Mouse (Mus musculus) CH12.LX (cell line): ENCODE data around the gene Dand5. TPM values are rescaled to one million over a fixed set of nuclear protein-coding genes. Genes with fewer than 3 reads are reported as not detected.

Source experiments
- DNase-seq: peaks from one replicate; pipeline ENCODE4 v3.0.0-alpha.2; 2013; ENCODE audit errors: extremely low read depth
- H3K27ac ChIP-seq: 2 replicates; pipeline ENCODE4 v1.5.1; 2012; ENCODE audit warnings: low read depth, mild to moderate bottlenecking, control low read depth, moderate library complexity; ENCODE audit not compliant: insufficient read depth
- H3K27me3 ChIP-seq: replicated peaks from 2 replicates; pipeline ENCODE3; 2012; ENCODE audit warnings: inconsistent platforms
- H3K36me3 ChIP-seq, 2 experiments: replicated peaks in 1 of 2; 2 replicates each; pipeline versions ENCODE3 to v1.6.1; 2012; ENCODE audit warnings: inconsistent platforms in 1 of 2, low read length in 1 of 2, mild to moderate bottlenecking in 1 of 2, mixed read lengths in 1 of 2, moderate library complexity in 1 of 2; ENCODE audit not compliant: control insufficient read depth in 1 of 2, insufficient read depth in 1 of 2
- H3K4me1 ChIP-seq, 2 experiments: 2 replicates each; pipeline ENCODE4 v1.6.1; 2012; ENCODE audit warnings: inconsistent platforms in 1 of 2, moderate library complexity in 1 of 2; ENCODE audit not compliant: insufficient read depth in 2 of 2, control insufficient read depth in 1 of 2
- H3K4me2 ChIP-seq: 2 replicates; pipeline ENCODE4 v1.6.1; 2012; ENCODE audit warnings: low read depth, mild to moderate bottlenecking, control low read depth; ENCODE audit not compliant: poor library complexity, insufficient read depth, severe bottlenecking
- H3K4me3 ChIP-seq, 3 experiments: fragments of 150-350 bp in 1 of 3; sonication (generic) in 1 of 3; replicated peaks in 1 of 3; 2 replicates each; pipeline versions ENCODE3 to v1.5.1; 2011 to 2012; ENCODE audit warnings: low read depth in 2 of 3, low read length in 2 of 3, mild to moderate bottlenecking in 2 of 3, moderate library complexity in 2 of 3, control low read depth in 1 of 3, improper control_type of control experiment in 1 of 3, inconsistent platforms in 1 of 3, mixed read lengths in 1 of 3; ENCODE audit not compliant: poor library complexity in 1 of 3
- H3K79me2 ChIP-seq: replicated peaks from 2 replicates; pipeline ENCODE4 v1.6.1; 2012; ENCODE audit warnings: mild to moderate bottlenecking, moderate library complexity; ENCODE audit not compliant: control insufficient read depth, poor library complexity, insufficient read depth, severe bottlenecking; ENCODE audit errors: extremely low read depth
- H3K9ac ChIP-seq: 2 replicates; pipeline ENCODE4 v1.6.1; 2012; ENCODE audit warnings: low read depth, mild to moderate bottlenecking, control low read depth, moderate library complexity; ENCODE audit not compliant: insufficient read depth
- H3K9me3 ChIP-seq: replicated peaks from 2 replicates; pipeline ENCODE3; 2012; ENCODE audit warnings: low read length, inconsistent platforms, mixed read lengths
- BHLHE40 ChIP-seq: IDR thresholded peaks from 2 replicates; pipeline ENCODE4 v1.6.1; 2011; ENCODE audit warnings: mild to moderate bottlenecking, low read depth, low read length, improper control_type of control experiment
- CHD1 ChIP-seq: IDR thresholded peaks from 2 replicates; pipeline ENCODE4 v1.6.1; 2012; ENCODE audit warnings: low read depth, low read length, improper control_type of control experiment, inconsistent platforms
- CHD2 ChIP-seq: IDR thresholded peaks from 2 replicates; pipeline ENCODE4 v1.6.1; 2011; ENCODE audit warnings: low read length, improper control_type of control experiment
- CTCF ChIP-seq, 2 experiments: IDR thresholded peaks in 1 of 2; conservative IDR thresholded peaks in 1 of 2; 2 replicates each; pipeline ENCODE4 v1.5.1; 2011 to 2012; ENCODE audit warnings: low read depth in 2 of 2, low read length in 2 of 2, improper control_type of control experiment in 1 of 2, inconsistent platforms in 1 of 2, mild to moderate bottlenecking in 1 of 2, moderate library complexity in 1 of 2
- E2F4 ChIP-seq: IDR thresholded peaks from 2 replicates; pipeline ENCODE4 v1.6.1; 2011; ENCODE audit warnings: low read depth, low read length, improper control_type of control experiment; ENCODE audit not compliant: insufficient replicate concordance
- ELF1 ChIP-seq: IDR thresholded peaks from 2 replicates; pipeline ENCODE4 v1.6.1; 2014; ENCODE audit warnings: low read depth, mild to moderate bottlenecking, inconsistent platforms, low read length, improper control_type of control experiment
- EP300 ChIP-seq: IDR thresholded peaks from 2 replicates; pipeline ENCODE4 v1.6.1; 2011; ENCODE audit warnings: low read length, improper control_type of control experiment
- ETS1 ChIP-seq: conservative IDR thresholded peaks from 2 replicates; pipeline ENCODE4 v1.6.1; 2012; ENCODE audit warnings: low read depth, mild to moderate bottlenecking, inconsistent platforms, low read length, improper control_type of control experiment, moderate library complexity
- GABPA ChIP-seq: IDR thresholded peaks from 2 replicates; pipeline ENCODE4 v1.6.1; 2012; ENCODE audit warnings: low read depth, low read length, improper control_type of control experiment, inconsistent platforms; ENCODE audit not compliant: insufficient replicate concordance
- HCFC1 ChIP-seq: IDR thresholded peaks from 2 replicates; pipeline ENCODE4 v1.6.1; 2012; ENCODE audit warnings: low read depth, mild to moderate bottlenecking, inconsistent platforms, low read length, improper control_type of control experiment
- IRF4 ChIP-seq: IDR thresholded peaks from 2 replicates; pipeline ENCODE4 v1.6.1; 2014; ENCODE audit warnings: low read depth, mild to moderate bottlenecking, inconsistent platforms, low read length, improper control_type of control experiment
- JUN ChIP-seq: IDR thresholded peaks from 2 replicates; pipeline ENCODE4 v1.6.1; 2011; ENCODE audit warnings: low read depth, mild to moderate bottlenecking, low read length, improper control_type of control experiment, moderate library complexity; ENCODE audit not compliant: insufficient read depth
- MAFK ChIP-seq: IDR thresholded peaks from 2 replicates; pipeline ENCODE4 v1.6.1; 2011; ENCODE audit warnings: low read length, improper control_type of control experiment; ENCODE audit not compliant: insufficient replicate concordance
- MAX ChIP-seq: IDR thresholded peaks from 2 replicates; pipeline ENCODE4 v1.6.1; 2011; ENCODE audit warnings: low read length, improper control_type of control experiment
- MAZ ChIP-seq: IDR thresholded peaks from 2 replicates; pipeline ENCODE4 v1.6.1; 2012; ENCODE audit warnings: low read depth, mild to moderate bottlenecking, inconsistent platforms, low read length, improper control_type of control experiment, moderate library complexity
- MEF2A ChIP-seq: IDR thresholded peaks from 2 replicates; pipeline ENCODE4 v1.6.1; 2014; ENCODE audit warnings: low read depth, mild to moderate bottlenecking, inconsistent platforms, low read length, improper control_type of control experiment, borderline replicate concordance
- MXI1 ChIP-seq: IDR thresholded peaks from 2 replicates; pipeline ENCODE4 v1.6.1; 2011; ENCODE audit warnings: mild to moderate bottlenecking, low read depth, low read length, improper control_type of control experiment
- MYC ChIP-seq: IDR thresholded peaks from 2 replicates; pipeline ENCODE4 v1.6.1; 2011; ENCODE audit warnings: low read depth, mild to moderate bottlenecking, improper control_type of control experiment, low read length
- NRF1 ChIP-seq: IDR thresholded peaks from 2 replicates; pipeline ENCODE4 v1.6.1; 2014; ENCODE audit warnings: low read depth, mild to moderate bottlenecking, inconsistent platforms, low read length, improper control_type of control experiment, moderate library complexity
- PAX5 ChIP-seq: IDR thresholded peaks from 2 replicates; pipeline ENCODE4 v1.6.1; 2012; ENCODE audit warnings: low read length, inconsistent platforms, mixed read lengths
- POLR2A ChIP-seq: IDR thresholded peaks from 2 replicates; pipeline ENCODE4 v1.6.1; 2011; ENCODE audit warnings: low read depth, mild to moderate bottlenecking, improper control_type of control experiment, low read length
- POLR2AphosphoS2 ChIP-seq: IDR thresholded peaks from 2 replicates; pipeline ENCODE4 v1.6.1; 2011; ENCODE audit warnings: low read depth, low read length, improper control_type of control experiment
- RAD21 ChIP-seq: IDR thresholded peaks from 2 replicates; pipeline ENCODE4 v1.6.1; 2011; ENCODE audit warnings: low read depth, mild to moderate bottlenecking, low read length, improper control_type of control experiment, moderate library complexity
- RCOR1 ChIP-seq: conservative IDR thresholded peaks from 2 replicates; pipeline ENCODE4 v1.6.1; 2012; ENCODE audit warnings: low read depth, mild to moderate bottlenecking, inconsistent platforms, low read length, improper control_type of control experiment
- SMC3 ChIP-seq: IDR thresholded peaks from 2 replicates; pipeline ENCODE4 v1.6.1; 2011; ENCODE audit warnings: low read depth, low read length, improper control_type of control experiment
- TBP ChIP-seq: conservative IDR thresholded peaks from 2 replicates; pipeline ENCODE4 v1.6.1; 2011; ENCODE audit warnings: low read depth, low read length, improper control_type of control experiment
- TCF12 ChIP-seq: IDR thresholded peaks from 2 replicates; pipeline ENCODE4 v1.6.1; 2014; ENCODE audit warnings: low read depth, mild to moderate bottlenecking, inconsistent platforms, low read length, improper control_type of control experiment
- USF1 ChIP-seq: IDR thresholded peaks from 2 replicates; pipeline ENCODE4 v1.6.1; 2014; ENCODE audit warnings: low read depth, mild to moderate bottlenecking, inconsistent platforms, low read length, improper control_type of control experiment
- USF2 ChIP-seq: conservative IDR thresholded peaks from 2 replicates; pipeline ENCODE4 v1.6.1; 2011; ENCODE audit warnings: low read depth, low read length, improper control_type of control experiment
- ZC3H11A ChIP-seq: IDR thresholded peaks from 2 replicates; pipeline ENCODE4 v1.6.1; 2012; ENCODE audit warnings: low read depth, mild to moderate bottlenecking, inconsistent platforms, low read length, improper control_type of control experiment
- ZKSCAN1 ChIP-seq: IDR thresholded peaks from 2 replicates; pipeline ENCODE4 v1.6.1; 2012; ENCODE audit warnings: low read depth, inconsistent platforms, low read length, improper control_type of control experiment, borderline replicate concordance
- ZMIZ1 ChIP-seq: IDR thresholded peaks from 2 replicates; pipeline ENCODE4 v1.6.1; 2012; ENCODE audit warnings: low read depth, mild to moderate bottlenecking, inconsistent platforms, low read length, improper control_type of control experiment
- ZNF384 ChIP-seq: IDR thresholded peaks from 2 replicates; pipeline ENCODE4 v1.6.1; 2012; ENCODE audit warnings: low read depth, low read length, improper control_type of control experiment, inconsistent platforms
- dilution Hi-C: fragments of 300-500 bp; cut with MboI; formaldehyde crosslinking; loops from 2 replicates; pipeline ENCODE4 v1.14.3; 2020; ENCODE audit warnings: low sequenced_read_pairs; ENCODE audit not compliant: extremely low pct_unique_long_range_greater_than_20kb, extremely low pct_ligation_motif_present
- in situ Hi-C: fragments of 300-500 bp; cut with MboI; formaldehyde crosslinking; loops from 3 replicates; pipeline ENCODE4 v1.14.3; 2019; ENCODE audit warnings: low sequenced_read_pairs, low pct_ligation_motif_present, low pct_unique_long_range_greater_than_20kb, mixed read lengths
- polyA plus RNA-seq: library from polyadenylated mRNA; unstranded; fragments of >175 nt; gene quantifications from 2 replicates; pipeline ENCODE4 v1.2.1, GENCODE M21; 2012; ENCODE audit warnings: low read depth; ENCODE audit not compliant: insufficient read length
- total RNA-seq, 2 experiments: library from RNA; depleted of rRNA; stranded (reverse); fragments of 300-350 nt in 1 of 2; fragments of >200 nt in 1 of 2; gene quantifications; 2 replicates each; pipeline ENCODE4 v1.2.3; 2012 to 2014

The Dand5 gene
- total and polyA plus RNA-seq, 3 experiments, result 1.4 to 1.7 (median 1.5) TPM

DNA sequence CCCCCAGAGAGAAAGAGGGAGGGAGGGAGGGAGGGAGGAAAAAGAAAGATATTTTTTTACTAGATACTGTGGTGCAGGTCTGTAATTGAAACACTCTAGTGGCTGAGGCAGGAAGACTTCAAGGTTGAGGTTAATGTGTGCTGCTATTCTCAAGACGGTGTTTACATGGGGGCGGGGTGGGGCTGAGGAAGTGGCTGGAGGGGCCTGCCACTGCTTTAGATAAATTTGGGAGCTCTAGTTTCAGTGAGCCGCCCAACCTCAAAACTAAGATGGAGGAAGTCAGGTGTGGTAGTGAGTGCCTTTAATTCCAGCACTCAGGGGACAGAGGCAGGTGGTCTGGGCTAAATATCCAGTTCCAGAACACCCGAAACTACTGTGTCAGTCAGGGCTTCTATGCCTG lies 3.0 kb upstream of the Dand5 start:
- H3K4me1 ChIP-seq, result peaks cover 6 to 20% of the 10 kb centered on the region in 2 experiments
- no peaks in the 10 kb centered on the region for H3K27me3 ChIP-seq
- H3K36me3 ChIP-seq, result peaks cover 0 to 3% of the 10 kb centered on the region in 2 experiments
- DNase-seq, result no peak
- H3K4me2 ChIP-seq, result peak overlapping the region; percentile 29
- no peak for TF ChIP-seq POLR2A
- no peak for TF ChIP-seq ZKSCAN1
- no peak for TF ChIP-seq CHD2
- no peak for TF ChIP-seq ELF1
- dilution Hi-C loops, result no loop called here
- H3K4me3 ChIP-seq, result no peak overlapping the region
- in situ Hi-C loops, result no loop called here
- no peak overlapping the region for H3K27ac ChIP-seq
- no peak overlapping the region; the same call in 1 of the 2 replicates for H3K9ac ChIP-seq
- H3K9me3 ChIP-seq, result no peaks in the 10 kb centered on the region
- no peaks in the 10 kb centered on the region for H3K79me2 ChIP-seq

DNA sequence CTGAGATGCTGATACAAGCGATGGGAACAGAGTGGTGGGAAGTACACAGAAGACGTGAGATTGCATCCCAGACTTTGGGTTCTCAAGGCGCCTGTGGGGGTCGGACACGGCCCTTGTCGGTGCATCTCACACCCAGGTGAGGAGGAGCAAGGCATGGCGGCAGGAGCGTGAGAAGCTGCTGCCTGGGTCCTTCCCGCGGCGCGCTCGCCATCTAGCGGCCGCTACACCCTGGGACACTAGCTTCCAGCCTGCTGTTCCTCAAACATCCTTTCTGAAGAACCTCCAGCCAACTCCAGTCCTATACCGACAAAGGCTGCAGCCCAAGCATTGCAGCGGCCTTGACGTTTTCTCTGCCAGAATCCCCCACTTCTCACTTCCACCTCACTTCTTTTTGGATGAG lies 1.0 kb upstream of the Dand5 start:
- H3K36me3 ChIP-seq, result no peaks in the 10 kb centered on the region
- peak; percentile 69 for DNase-seq
- no peak overlapping the region for H3K4me2 ChIP-seq
- no peak overlapping the region for H3K9ac ChIP-seq
- no peak overlapping the region for H3K4me3 ChIP-seq
- peaks cover 6 to 20% of the 10 kb centered on the region in 2 experiments for H3K4me1 ChIP-seq
- dilution Hi-C loops (no loop called here), in situ Hi-C loops (no loop called here)
- no peak overlapping the region for H3K27ac ChIP-seq
- no peaks in the 10 kb centered on the region for H3K9me3 ChIP-seq
- no peaks in the 10 kb centered on the region for H3K27me3 ChIP-seq
- H3K79me2 ChIP-seq, result no peaks in the 10 kb centered on the region
- TF ChIP-seq CTCF (conservative IDR thresholded peaks at IDR 0.05 in 1 of 2, IDR thresholded peaks at IDR 0.05 in 1 of 2; ENCODE audit: low read depth in 2 of 2, low read length in 2 of 2) (peak; percentile 55 to 88; a peak in 3 of 4 replicates), TCF12 (0 out of 2 replicates have a peak, but pooled peaks have one; percentile 36), ETS1 (no peak), ZNF384 (no peak), MYC (peak; percentile 43; the same call in 1 of the 2 replicates), SMC3 (peak; percentile 57), GABPA (no peak), HCFC1 (no peak), USF1 (no peak), MAX (no peak), POLR2AphosphoS2 (no peak), USF2 (no peak), BHLHE40 (peak; percentile 45), POLR2A (no peak), CHD1 (no peak), JUN (no peak), RAD21 (peak; percentile 66), MAZ (no peak), NRF1 (0 out of 2 replicates have a peak, but pooled peaks have one; percentile 17), MAFK (no peak), EP300 (no peak), CHD2 (no peak), MEF2A (no peak), ELF1 (no peak; the same call in 1 of the 2 replicates), PAX5 (no peak), E2F4 (no peak), TBP (no peak), ZKSCAN1 (no peak), ZC3H11A (no peak), MXI1 (no peak), IRF4 (no peak), RCOR1 (no peak), ZMIZ1 (no peak)
